Mouse (Mus musculus) kidney, adult 2 months (tissue): ENCODE measurements around the gene Fut7.

Experiments
- CTCF ChIP-seq: fragments of 200-500 bp; conservative IDR thresholded peaks from 2 replicates; pipeline ENCODE4 v1.5.1; 2011; ENCODE audit warnings: low read depth, mild to moderate bottlenecking, control low read depth, low read length, moderate library complexity, mixed read lengths; ENCODE audit not compliant: insufficient read depth, insufficient read length
- POLR2A ChIP-seq: fragments of 200-500 bp; IDR thresholded peaks from one replicate; pipeline ENCODE4 v1.6.1; 2011; ENCODE audit warnings: low read depth, low read length, control low read depth

GRCm38 (mm10) chr2:25432326-25433098, 9.4 kb downstream of the Fut7 start:
- TF ChIP-seq POLR2A (no peak), CTCF (no peak)
